Comparison of ENCODE assay signal across 23 mouse cellular contexts in the genomic region with DNA sequence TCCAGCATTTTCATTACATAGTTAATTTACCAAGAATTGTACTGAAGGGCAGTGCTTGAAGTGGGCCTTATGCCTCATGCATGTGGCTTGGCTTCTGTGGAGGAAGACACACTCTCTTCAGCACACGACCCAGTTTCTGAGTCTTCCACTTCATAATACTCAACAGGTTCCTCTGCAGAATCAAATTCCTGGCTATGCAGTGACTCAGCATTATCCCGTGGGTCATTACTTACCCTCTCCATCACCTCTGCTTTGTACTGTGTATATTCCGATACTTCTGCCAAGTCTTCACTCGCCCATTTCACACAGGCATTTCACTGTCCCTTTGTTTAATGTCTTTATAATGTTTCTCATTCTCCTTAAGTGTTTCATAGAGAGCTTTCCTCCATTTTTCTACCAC.
DNase-seq lines count a peak whose midpoint lies in the region; ATAC-seq and TF ChIP-seq lines count a peak whose summit lies in the region.
"Had no signal": no experiment of that assay in that cellular context is flagged by ENCODE, and none has a peak within 500 bp of the region (broad histone marks: within the 10 kb centered on the region; RNA-seq: fewer than 3 reads in every experiment).

No protein-coding gene starts in this region.

- no peaks in the 10 kb centered on the region for H3K36me3 ChIP-seq in ES-E14 (ENCODE audit: control insufficient read depth, insufficient read depth, low read length, poor library complexity, severe bottlenecking)
- H3K36me3 ChIP-seq: embryonic facial prominence, embryonic 13.5 days; embryonic facial prominence, embryonic 15.5 days; forebrain, embryonic 15.5 days had no signal

- no peak overlapping the region for H3K9ac ChIP-seq in ES-E14 (ENCODE audit: insufficient read depth, low read depth, low read length, poor library complexity, severe bottlenecking)
- H3K9ac ChIP-seq: embryonic facial prominence, embryonic 13.5 days; embryonic facial prominence, embryonic 15.5 days; forebrain, embryonic 13.5 days; forebrain, embryonic 15.5 days; forebrain, postnatal 0 days had no signal

- no peaks in the 10 kb centered on the region for H3K4me1 ChIP-seq in ES-E14 (ENCODE audit: control insufficient read depth in 2 of 2, insufficient read depth in 2 of 2, low read length in 2 of 2, poor library complexity in 1 of 2)
- H3K4me1 ChIP-seq: embryonic facial prominence, embryonic 13.5 days; embryonic facial prominence, embryonic 15.5 days; forebrain, embryonic 15.5 days had no signal

- in situ Hi-C loops in ES-E14 (cut with MboI; ENCODE audit: low sequenced_read_pairs in 2 of 2, unreplicated experiment in 2 of 2) = no loop called here

- ATAC-seq in activated CD4-positive, CD25-positive, alpha-beta regulatory T cell, adult 4 months = no peak
- ATAC-seq: CD4-positive, CD25-positive, alpha-beta regulatory T cell, adult 4 months; forebrain, embryonic 13.5 days; forebrain, embryonic 15.5 days; forebrain, postnatal 0 days; Patski had no signal

- DNase-seq in 3T3-L1 (ENCODE audit: low read depth, low spot score) (peak; percentile 74), ES-E14 (ENCODE audit: low read depth, low spot score) (no peak), R1 (ENCODE audit: low read depth, low spot score) (peak; percentile 7)
- no peak for DNase-seq in urinary bladder, postnatal 4 days (ENCODE audit: low spot score in 2 of 2)
- no peak for DNase-seq in urinary bladder, postnatal 10 days (ENCODE audit: low spot score)
- DNase-seq: adrenal gland, adult 8-10 months; adrenal gland, postnatal 14 days; adrenal gland, postnatal 36 days; B cell, adult 2 months; cerebellum, adult 11-12 months; cerebellum, adult 2 months; cerebellum, adult 9-11 months; cerebellum, postnatal 14 days; cerebellum, postnatal 36 days; embryo, embryonic 11 days; forebrain, postnatal 0 days had no signal

- H3K27ac ChIP-seq in ES-E14 (ENCODE audit: insufficient read depth, low read depth, low read length, poor library complexity, severe bottlenecking) = no peak overlapping the region
- H3K27ac ChIP-seq: embryonic facial prominence, embryonic 13.5 days; embryonic facial prominence, embryonic 15.5 days; forebrain, embryonic 13.5 days; forebrain, embryonic 15.5 days had no signal

- H3K4me3 ChIP-seq in ES-E14 (ENCODE audit: insufficient read depth in 1 of 2, low read depth in 1 of 2, low read length in 2 of 2, poor library complexity in 1 of 2, severe bottlenecking in 1 of 2) = no peak overlapping the region
- H3K4me3 ChIP-seq: embryonic facial prominence, embryonic 13.5 days; embryonic facial prominence, embryonic 15.5 days; forebrain, embryonic 13.5 days; forebrain, embryonic 15.5 days had no signal

- no peaks in the 10 kb centered on the region for H3K9me3 ChIP-seq in ES-E14 (ENCODE audit: control insufficient read depth, insufficient read depth, low read depth, low read length)
- H3K9me3 ChIP-seq: embryonic facial prominence, embryonic 13.5 days; embryonic facial prominence, embryonic 15.5 days; forebrain, embryonic 13.5 days; forebrain, embryonic 15.5 days had no signal

TF ChIP-seq in ES-E14, 5 proteins besides CTCF, POLR2A, EP300 and RAD21:
- TF ChIP-seq HCFC1 (IDR thresholded peaks at IDR 0.05; ENCODE audit: borderline replicate concordance, insufficient read depth, low read length) (no peak), MAFK (IDR thresholded peaks at IDR 0.05; ENCODE audit: insufficient read depth, low read depth, low read length) (0 out of 2 replicates have a peak, but pooled peaks have one; percentile 16), ZNF384 (IDR thresholded peaks at IDR 0.05; ENCODE audit: low read depth, low read length) (no peak)

Comparison
In these comparisons a context has a peak if more than half of its experiments do, and no peak if none do; other contexts are left out.
1. DNase-seq: peak in 3T3-L1 (single experiment) and R1 (single experiment); none in ES-E14 (single experiment), urinary bladder, postnatal 4 days (0 of 2) and urinary bladder, postnatal 10 days (single experiment).